Mouse (Mus musculus) embryo, embryonic 11 days (tissue): ENCODE results near the gene Wapl.

Experiments
- DNase-seq: peaks from one replicate; pipeline ENCODE4 v3.0.0-alpha.2; 2015

Gene Wapl

GRCm38 (mm10) chr14:34673395-34674228 is at the start of gene Wapl:
TSS of gene Wapl (plus strand) at chr14:34673928.
- peak; percentile 98 for DNase-seq

- no peak for DNase-seq
Measured at GRCm38 (mm10) chr14:34626824-34627223, 46.9 kb upstream of the Wapl start.

- DNase-seq = no peak
Measured at GRCm38 (mm10) chr14:34632722-34633448, 40.8 kb upstream of the Wapl start.

- DNase-seq = no peak
Measured at GRCm38 (mm10) chr14:34635192-34635591, 38.5 kb upstream of the Wapl start.

- no peak for DNase-seq
Measured at GRCm38 (mm10) chr14:34635721-34636120, 38.0 kb upstream of the Wapl start.

- DNase-seq = no peak
Measured at GRCm38 (mm10) chr14:34644140-34644539, 29.6 kb upstream of the Wapl start.

GRCm38 (mm10) chr14:34647870-34648475 is 25.8 kb upstream of the Wapl start:
- DNase-seq = no peak

GRCm38 (mm10) chr14:34657131-34657530 is 16.6 kb upstream of the Wapl start:
- DNase-seq = no peak

- DNase-seq = peak; percentile 2
Measured at GRCm38 (mm10) chr14:34660351-34660787, 13.4 kb upstream of the Wapl start.

GRCm38 (mm10) chr14:34660788-34661591 is 12.7 kb upstream of the Wapl start:
- DNase-seq = peak; percentile 11

- DNase-seq = peak; percentile 64
Measured at GRCm38 (mm10) chr14:34661621-34662477, 11.9 kb upstream of the Wapl start.

- DNase-seq = no peak
Measured at GRCm38 (mm10) chr14:34662478-34662826, 11.3 kb upstream of the Wapl start.

GRCm38 (mm10) chr14:34663381-34663780 is 10.3 kb upstream of the Wapl start:
- peak; percentile 35 for DNase-seq

GRCm38 (mm10) chr14:34669082-34669481 is 4.6 kb upstream of the Wapl start:
- DNase-seq = no peak

GRCm38 (mm10) chr14:34670256-34670655 is 3.5 kb upstream of the Wapl start:
- no peak for DNase-seq

- peak; percentile 64 for DNase-seq
Measured at GRCm38 (mm10) chr14:34674229-34674791, 582 bp downstream of the Wapl start.

GRCm38 (mm10) chr14:34674932-34675331 is 1.2 kb downstream of the Wapl start:
- DNase-seq = no peak

GRCm38 (mm10) chr14:34675347-34675865 is 1.7 kb downstream of the Wapl start:
- DNase-seq = no peak

GRCm38 (mm10) chr14:34680815-34681214 is 7.1 kb downstream of the Wapl start:
- DNase-seq = no peak

GRCm38 (mm10) chr14:34684989-34685388 is 11.3 kb downstream of the Wapl start:
- no peak for DNase-seq

- no peak for DNase-seq
Measured at GRCm38 (mm10) chr14:34693970-34694369, 20.2 kb downstream of the Wapl start.
